Mouse (Mus musculus) gastrocnemius, postnatal 10 days (tissue): ENCODE data around the gene Prame. TPM values are rescaled to one million over a fixed set of nuclear protein-coding genes. Genes with fewer than 3 reads are reported as not detected.
"Not testable (repeated sequence)": the region's sequence is repeated elsewhere in the genome, so short reads cannot be mapped to it uniquely, and the experiment has no call there.

Experiments
- DNase-seq: peaks from one replicate; pipeline ENCODE4 v3.0.0; 2021; ENCODE audit warnings: mixed read lengths
- long read RNA-seq, 2 experiments: library from polyadenylated mRNA; stranded (forward); transcript quantifications; one replicate each; pipeline ENCODE4 v2.0.0; 2021
- total RNA-seq, 2 experiments: library from RNA; stranded (reverse); gene quantifications; 2 replicates each; pipeline ENCODE4 v1.2.3; 2021

The Prame gene
- total RNA-seq: not detected
- long read RNA-seq, experiment 1: 0 reads
- long read RNA-seq, experiment 2: 0 reads

DNA sequence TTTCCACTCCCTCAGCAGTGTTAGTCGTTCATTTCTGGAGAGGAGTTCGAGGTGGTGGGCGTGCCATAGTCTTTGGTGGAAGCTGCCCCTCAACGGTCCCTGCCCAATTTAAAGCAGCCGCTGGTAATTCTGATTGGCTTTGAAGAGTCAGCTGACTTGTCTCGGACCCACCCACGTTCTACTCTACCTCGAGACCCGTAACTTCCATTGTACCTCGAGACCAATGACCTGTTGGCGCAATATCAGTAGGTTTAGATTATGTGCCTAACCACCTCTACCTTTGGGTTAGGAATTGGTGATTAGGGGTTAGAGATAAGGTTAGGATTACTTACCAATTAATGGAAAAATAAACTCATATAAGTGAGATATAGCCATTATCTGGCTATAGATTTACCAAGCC is at the start of gene Prame:
Gene Prame, minus strand, starts transcription at position 101 of the 400 bp plus-strand sequence.
- no peak for DNase-seq

DNA sequence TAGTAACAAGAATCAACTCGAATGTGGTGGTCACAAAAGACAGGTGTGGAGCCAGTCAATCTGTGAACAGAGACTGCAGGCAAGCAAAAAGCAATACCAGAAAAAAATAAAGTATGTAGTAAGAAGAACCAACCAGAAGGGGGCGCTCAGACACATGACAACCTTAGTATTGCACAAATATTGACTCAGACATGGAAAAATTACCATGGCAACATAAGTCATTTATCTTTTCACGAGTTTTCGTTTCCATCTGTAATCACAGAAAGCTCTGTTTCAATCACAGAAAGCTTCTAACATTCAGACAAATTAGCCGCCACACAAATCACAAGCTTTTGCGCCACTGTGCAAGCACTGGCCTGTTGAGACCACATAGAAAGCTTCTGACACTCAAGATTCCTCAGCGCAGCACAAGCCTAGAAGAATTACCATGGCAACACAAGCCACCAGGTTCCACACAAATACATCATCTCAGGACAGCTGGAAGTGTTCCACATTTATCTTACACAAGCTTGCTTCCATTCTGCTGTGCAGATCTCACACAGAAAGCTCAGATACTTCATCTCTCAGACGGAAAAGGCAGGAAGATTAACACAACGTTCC is 24.8 kb upstream of the Prame start:
- peak; percentile 16 for DNase-seq

- DNase-seq: peak; percentile 5
Observed at GRCm38 (mm10) chrX:135601298-135602029, 26.0 kb downstream of the Prame start.

DNA sequence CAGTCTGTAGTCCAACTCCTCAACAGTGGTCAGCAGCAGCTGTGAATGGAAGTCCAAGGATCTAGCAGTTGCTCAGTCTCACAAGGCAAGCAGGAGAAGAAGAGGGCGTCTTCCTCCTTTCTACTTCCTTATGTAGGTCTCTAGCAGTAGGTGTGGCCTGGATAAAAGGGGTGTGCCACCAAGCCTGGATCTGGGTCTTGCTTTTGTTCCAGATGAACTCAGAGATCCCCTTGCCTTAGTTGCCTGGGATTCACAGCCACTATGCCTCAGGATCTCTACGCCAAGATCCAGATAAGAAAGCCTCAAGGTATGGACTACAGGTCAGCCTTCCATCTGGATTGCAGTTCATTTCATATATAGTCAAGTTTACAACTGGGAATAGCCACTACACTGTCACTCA is 28.8 kb downstream of the Prame start, which contains the start of gene Nxf7:
Gene Nxf7, minus strand, starts transcription at position 101 of the 400 bp plus-strand sequence.
- DNase-seq: no peak

DNA sequence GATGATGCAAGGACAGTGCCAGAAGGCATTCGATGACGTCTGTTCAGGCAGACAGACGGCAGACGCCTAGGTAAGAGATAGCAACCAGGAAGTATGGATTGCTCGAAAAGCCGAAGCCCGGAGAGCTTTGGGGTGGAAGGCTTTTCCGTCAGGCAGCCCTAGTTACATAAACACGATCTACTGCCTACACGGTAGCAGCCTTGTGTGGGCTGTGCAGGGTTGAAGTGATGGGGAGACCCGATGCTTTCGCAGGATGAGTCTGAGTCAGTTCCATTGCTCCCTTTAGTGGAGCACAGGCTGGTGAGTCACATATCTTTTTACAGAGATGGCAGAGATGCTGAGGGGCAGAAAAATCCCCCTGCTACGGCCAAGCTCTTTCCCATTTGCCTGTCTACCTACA is 29.4 kb downstream of the Prame start:
- DNase-seq: no peak

DNA sequence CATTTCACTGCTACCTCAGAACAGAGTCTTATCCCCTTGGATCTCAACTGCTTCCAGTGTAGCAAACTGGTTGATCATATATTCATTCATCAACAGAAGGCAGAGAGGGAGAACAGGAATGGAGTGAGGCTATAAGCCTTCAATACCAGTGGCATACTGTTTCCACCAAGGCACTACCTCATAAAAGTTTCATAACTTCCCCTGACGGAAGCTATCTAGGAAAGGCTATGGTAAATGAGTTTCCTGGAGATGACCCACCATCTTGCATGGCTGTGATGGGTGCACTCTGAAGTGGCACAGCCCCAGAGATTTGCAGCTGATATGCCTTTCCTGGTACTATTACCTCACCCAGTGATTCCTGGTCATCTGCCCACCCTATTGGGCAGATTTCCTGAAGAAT is 51.1 kb downstream of the Prame start:
- DNase-seq: no peak

GRCm38 (mm10) chrX:135574958-135575628 is 52.4 kb downstream of the Prame start:
- DNase-seq: not testable (repeated sequence)

DNA sequence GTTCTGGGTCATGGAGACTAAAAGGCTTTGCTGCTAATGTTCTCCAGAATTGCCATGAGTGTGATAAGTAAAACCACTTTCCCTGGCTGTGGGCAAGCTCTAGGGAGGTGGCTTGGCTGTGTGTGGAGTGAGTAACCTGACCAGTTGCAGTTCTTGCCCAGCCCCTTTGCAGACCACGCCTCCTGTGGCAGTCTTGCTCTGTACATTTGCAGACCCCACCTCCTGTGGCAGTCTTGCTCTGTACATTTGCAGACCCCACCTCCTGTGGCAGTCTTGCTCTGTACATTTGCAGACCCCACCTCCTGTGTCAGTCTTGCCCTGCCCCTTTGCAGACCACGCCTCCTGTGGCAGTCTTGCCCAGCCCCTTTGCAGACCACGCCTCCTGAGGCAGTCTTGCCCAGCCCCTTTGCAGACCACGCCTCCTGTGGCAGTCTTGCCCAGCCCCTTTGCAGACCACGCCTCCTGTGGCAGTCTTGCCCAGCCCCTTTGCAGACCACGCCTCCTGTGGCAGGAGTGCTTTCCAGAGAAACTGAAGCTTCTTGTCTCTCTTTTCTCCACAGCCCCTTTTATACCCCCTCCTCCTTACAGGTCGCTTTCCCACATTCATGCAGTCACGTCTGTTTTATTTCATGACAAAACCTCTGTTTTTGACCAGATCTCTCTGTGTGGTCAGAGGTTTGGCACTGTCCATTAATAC is 53.1 kb downstream of the Prame start:
- DNase-seq: not testable (repeated sequence)

GRCm38 (mm10) chrX:135569467-135569866 is 58.0 kb downstream of the Prame start:
- DNase-seq: peak; percentile 60

DNA sequence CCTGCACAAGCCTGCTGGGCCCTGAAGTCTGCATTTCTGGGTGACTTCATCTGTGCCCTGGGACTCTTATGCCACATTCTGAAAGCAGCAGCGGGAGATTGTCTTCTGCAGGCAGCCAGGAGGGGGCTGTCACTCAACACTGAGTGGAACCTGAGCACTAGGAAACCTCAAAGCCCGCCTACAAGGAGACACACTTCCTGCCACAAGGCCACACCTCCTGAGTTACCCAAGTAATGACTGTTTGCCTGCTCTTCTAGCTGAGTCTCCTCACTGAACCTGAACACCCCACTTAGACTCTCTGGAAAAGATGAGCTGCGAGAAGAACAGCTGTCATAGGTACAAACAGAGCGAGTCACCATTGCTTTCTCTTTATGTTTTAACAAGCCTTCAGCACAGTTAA is 62.6 kb downstream of the Prame start:
- DNase-seq: not testable (repeated sequence)

Other genes with a start within 250 kb of the Prame start
- gene Gm7903, start 193.9 kb downstream of the Prame start, total RNA-seq: not detected
- gene AV320801, start 133.1 kb downstream of the Prame start, total RNA-seq: not detected
- gene Nxf7, start 28.9 kb downstream of the Prame start, total RNA-seq: under 1 TPM in 1 of 2 experiments, not detected in 1; 0.25 TPM
- not detected for gene Tcp11x2, start 66.1 kb upstream of the Prame start, total RNA-seq
- not detected for gene Tmsb15a, start 97.6 kb upstream of the Prame start, total RNA-seq
- 1 to 10 TPM; 4.4 to 6.3 TPM for gene Armcx5, start 115.0 kb upstream of the Prame start, total RNA-seq
- 10 to 100 TPM; 22.0 to 29.1 TPM for gene Gprasp1, start 115.0 kb upstream of the Prame start, total RNA-seq
- gene Bhlhb9, start 169.9 kb upstream of the Prame start, total RNA-seq: 10 to 100 TPM; 18.7 to 21.9 TPM
- gene Gprasp2, start 211.3 kb upstream of the Prame start, total RNA-seq: 1 to 10 TPM; 5.6 to 6.3 TPM